Mouse (Mus musculus) cerebral cortex, adult 2 months (tissue): ENCODE data around the gene Rmi2.

Source experiments
- WGBS: fragments of 180-500 bp; shearing (Covaris S2); methylation state at CpG from one replicate; pipeline ENCODE4 v1.1.7; 2018; 5-methylcytosine and 5-hydroxymethylcytosine counted together

The Rmi2 gene

DNA sequence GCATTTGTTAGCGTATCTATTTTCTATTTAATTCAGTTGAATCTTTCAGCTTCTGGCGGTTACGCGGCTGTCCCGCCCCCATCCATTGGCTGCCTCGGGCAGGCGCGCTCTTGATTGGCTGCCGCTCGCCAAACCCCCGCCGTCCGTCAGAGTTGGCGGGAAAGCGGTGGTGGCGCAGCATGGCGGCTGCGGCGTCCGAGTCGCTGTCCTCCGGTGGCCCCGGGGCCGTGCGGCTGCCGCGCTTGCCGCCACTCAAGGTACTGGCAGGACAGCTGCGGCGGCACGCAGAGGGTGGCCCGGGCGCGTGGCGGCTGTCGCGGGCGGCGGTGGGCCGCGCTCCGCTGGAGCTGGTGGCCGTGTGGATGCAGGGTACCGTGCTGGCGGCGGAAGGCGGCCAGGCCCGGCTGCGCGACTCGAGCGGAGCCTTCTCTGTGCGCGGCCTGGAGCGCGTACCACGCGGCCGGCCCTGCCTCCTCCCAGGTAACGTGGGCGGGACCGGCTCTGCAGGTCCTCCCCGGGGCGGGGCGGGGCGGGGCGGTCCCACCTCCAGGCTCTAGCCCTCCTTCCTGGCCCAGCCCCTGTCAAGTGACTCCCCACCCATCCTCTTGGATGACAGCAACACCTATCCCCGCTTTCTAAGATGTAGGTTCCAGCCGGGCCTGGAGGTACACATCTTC is at the start of gene Rmi2:
Rmi2 (plus strand) TSS at position 149 of the 677 bp plus-strand sequence.
- under 1% methylated on average over 66 of the region's 69 CpGs for WGBS

DNA sequence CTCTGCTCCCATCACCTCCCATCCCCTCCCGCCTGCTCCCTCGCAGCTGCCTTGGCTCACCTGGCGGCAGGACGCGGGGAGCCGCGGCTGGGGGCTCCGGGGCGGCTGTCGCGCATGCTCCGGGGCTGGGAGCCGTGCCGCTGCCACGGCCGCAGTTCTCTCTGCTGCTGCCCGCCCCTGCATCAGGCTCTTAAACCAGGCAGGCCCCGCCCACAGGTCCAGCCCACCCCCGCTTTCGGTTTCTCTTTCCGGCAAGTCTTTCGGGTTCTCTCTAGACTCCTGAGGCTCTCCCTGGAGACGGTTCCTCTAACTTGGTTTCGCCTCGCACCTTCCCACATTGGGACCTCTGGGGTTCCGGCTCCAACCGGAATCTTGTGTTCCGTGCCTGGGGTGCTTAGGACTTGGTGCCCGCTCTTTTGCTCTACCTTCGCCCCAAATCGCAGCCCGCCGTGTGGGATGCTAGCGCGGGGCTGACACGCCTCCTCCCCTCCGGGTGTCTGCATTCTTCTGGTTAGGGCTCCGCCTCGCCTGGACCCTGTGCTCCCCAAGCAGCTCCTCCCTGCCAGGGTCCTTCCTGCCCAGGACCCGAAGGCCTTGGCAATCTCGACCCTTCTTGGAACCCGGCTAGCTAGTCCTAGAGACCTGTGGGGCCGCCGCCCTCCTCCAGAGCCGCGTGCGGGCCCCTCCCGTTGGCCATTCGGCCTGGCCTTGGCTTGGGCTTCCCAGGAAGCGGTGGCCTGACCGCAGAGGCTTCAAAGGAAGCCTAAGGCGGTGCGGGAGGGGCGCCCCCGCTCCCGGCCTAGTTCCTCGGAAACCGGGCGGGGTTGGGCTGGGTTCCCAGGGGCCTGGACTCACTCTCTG is 49.3 kb upstream of the Rmi2 start, which contains the start of gene Socs1:
Socs1 (minus strand) TSS at position 166 of the 861 bp plus-strand sequence.
- WGBS, result under 1% methylated on average over 58 of the region's 59 CpGs

DNA sequence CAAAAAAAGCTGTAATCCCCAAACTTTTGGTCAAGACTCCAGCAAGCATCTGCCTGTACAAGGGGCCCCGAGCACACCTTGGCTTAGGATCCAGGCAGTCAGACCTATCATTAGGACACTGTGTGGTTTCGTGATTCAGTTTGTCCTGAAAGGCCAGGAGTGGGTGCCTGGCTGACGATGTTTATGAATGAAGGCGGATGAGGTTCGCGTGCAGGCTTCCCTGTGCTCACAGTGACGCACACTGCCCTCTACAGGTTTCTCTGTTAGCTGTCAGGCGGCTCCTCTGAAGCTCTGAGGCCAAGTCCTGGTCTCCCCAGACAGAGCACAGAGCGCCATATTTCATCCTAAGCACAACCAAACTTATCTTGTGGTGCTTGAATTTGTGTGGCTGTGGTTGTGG is 48.6 kb upstream of the Rmi2 start:
- WGBS, result 2% methylated on average over 9 of the region's 9 CpGs

- WGBS, result 71% methylated on average over 4 of the region's 4 CpGs
Observed at GRCm38 (mm10) chr16:10786782-10787547, 47.9 kb upstream of the Rmi2 start.

GRCm38 (mm10) chr16:10787548-10788058 is 47.3 kb upstream of the Rmi2 start:
- WGBS, result 87% methylated on average over 7 of the region's 7 CpGs

GRCm38 (mm10) chr16:10788271-10788670 is 46.6 kb upstream of the Rmi2 start, which contains the start of gene Tnp2:
Tnp2 (minus strand) TSS chr16:10788660.
- WGBS, result 78% methylated on average over 16 of the region's 16 CpGs

DNA sequence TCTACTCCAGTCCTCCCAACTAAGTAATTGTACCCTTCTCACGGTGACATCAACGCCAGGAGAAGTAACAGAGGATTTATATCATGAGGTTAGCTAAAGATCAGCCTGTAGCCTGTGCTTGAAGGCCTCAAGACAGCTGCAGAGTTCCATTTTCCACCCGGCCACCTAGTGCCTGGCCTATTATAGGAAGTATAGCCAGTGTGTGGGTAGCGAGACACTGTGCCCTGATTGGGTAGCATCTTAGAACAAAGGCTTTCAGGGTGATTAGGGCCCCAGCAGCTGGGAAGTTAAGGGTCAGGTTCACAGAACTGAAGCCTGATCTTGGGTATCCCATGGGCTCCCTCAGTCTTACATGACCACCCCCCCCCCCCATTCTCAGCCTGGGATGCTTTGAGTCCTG is 46.0 kb upstream of the Rmi2 start:
- 87% methylated on average over 4 of the region's 4 CpGs for WGBS

DNA sequence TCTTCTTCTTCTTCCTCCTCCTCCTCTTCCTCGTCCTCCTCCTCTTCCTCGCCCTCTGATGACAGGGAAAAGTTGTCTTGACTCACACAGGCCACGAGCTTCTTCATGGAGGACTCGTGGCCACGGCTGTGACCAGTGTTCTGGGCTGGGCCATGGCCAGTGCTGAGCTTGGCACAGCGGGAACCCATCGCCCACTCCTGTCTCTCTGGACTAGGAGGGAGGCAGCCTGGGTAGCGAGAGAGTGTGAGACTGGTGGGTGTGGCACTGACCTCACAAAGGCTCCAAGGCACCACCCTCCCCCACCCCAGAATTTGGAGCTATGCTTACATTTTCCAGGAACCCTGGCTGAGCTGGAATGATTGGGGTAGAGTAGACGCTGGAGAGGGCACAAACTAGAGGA is 44.2 kb upstream of the Rmi2 start, which contains the start of gene Prm3:
Prm3 (minus strand) TSS at position 213 of the 400 bp plus-strand sequence.
- 79% methylated on average over 9 of the region's 9 CpGs for WGBS

GRCm38 (mm10) chr16:10796034-10796433 is 38.8 kb upstream of the Rmi2 start, which contains the start of gene Prm2:
Prm2 (minus strand) TSS chr16:10796134.
- 83% methylated on average over 6 of the region's 6 CpGs for WGBS

DNA sequence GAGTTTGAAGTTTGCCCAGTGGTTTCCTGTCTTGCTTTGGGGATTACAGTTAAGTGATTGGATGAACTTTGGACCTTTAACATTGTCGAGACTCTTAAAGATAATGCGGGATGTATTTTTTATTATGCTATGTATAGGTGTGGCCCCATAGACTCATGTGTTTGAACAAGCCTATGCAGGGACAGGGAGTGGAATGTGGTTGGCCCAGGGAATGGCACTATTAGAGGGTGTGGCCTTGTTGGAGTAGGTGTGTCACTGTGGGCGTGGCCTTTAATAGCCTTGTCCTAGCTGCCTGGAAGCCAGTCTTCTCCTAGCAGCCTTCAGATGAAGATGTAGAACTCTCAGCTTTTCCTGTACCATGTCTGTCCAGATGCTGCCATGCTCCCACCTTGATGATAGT is 32.4 kb upstream of the Rmi2 start:
- WGBS, result 91% methylated on average over 3 of the region's 3 CpGs

DNA sequence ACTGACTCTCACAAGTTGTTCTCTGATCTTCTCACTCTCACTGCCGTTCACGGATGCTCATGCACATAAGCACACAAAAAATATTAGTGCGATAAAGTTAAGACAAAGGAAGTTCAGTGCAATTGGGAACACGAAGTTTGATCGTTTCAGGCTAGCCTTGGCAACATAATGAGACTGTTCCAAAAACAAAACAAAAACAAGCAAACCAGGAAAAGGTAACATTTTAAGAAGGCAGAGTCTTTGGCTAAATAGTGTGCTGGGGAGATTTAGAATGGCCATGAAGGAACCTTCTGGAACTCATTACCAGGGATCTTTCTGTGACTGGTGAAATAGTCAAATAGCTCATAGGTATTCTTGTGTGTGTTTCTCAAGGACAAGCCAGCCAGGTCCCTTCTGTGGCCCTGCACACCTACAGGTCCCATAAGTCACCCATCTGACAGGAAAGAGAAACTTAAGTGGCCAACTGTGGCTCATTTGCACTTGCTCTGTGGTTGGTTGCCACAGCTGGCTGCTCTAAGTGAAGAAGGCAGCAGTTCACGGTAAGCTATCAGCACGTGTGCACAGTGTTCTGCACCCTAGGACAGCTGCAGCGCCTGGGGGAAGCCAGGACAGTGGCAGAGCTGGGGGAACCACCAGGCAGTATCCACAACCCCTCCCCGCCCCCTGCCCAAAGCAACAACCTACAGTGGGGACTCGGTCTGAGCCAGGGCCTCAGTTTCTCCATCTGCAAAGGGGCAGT is 28.9 kb upstream of the Rmi2 start, which contains the start of gene Prm1:
Prm1 (minus strand) TSS at position 51 of the 739 bp plus-strand sequence.
- WGBS, result 84% methylated on average over 10 of the region's 10 CpGs

DNA sequence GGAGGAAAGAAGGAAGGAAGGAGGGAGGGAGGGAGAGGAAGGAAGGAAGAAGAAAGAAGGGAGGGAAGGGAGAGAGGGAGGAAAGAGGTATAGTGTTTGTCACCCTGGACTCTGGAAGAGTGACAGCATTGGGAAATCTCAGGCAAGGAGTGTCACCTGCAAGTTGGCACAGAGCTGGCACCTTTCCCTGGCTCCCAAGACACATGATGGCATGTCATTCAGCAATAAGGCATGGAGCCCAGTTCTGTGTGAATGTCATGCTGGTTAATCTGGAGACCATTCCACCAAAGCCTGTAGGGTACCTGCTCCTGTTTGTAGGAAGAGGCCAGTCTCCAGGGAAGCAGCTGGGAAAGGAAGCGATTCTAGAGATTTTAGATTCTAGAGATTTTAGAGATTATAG is 24.5 kb upstream of the Rmi2 start:
- 92% methylated on average over 1 of the region's 1 CpGs for WGBS

- WGBS, result 88% methylated on average over 2 of the region's 2 CpGs
Observed at GRCm38 (mm10) chr16:10812865-10813371, 21.9 kb upstream of the Rmi2 start, which contains the start of gene Gm11172. Gm11172 (plus strand) TSS chr16:10812915.

- 87% methylated on average over 4 of the region's 4 CpGs for WGBS
Observed at GRCm38 (mm10) chr16:10813726-10814125, 21.1 kb upstream of the Rmi2 start.

DNA sequence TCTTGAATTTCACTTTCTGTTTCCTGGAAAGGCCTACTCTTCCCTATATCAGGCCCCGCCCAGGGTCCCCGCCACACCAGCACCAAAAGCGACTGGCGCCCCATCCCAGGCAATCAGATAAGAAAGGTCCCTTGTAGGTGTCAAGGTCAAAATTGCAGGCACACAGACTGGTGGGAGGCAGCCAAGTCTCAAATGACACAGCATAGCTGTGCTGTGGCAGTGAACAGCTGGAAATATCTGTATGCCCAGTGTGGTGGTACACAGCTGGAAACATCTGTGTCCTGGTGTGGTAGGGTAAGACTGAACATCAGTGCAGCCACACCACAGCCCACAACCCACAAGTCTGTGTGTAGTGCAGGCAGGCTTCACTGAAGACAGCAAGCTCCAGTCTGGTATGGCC is 20.0 kb upstream of the Rmi2 start:
- WGBS, result 98% methylated on average over 4 of the region's 4 CpGs

GRCm38 (mm10) chr16:10818579-10819135 is 16.2 kb upstream of the Rmi2 start:
- WGBS, result 83% methylated on average over 4 of the region's 4 CpGs

DNA sequence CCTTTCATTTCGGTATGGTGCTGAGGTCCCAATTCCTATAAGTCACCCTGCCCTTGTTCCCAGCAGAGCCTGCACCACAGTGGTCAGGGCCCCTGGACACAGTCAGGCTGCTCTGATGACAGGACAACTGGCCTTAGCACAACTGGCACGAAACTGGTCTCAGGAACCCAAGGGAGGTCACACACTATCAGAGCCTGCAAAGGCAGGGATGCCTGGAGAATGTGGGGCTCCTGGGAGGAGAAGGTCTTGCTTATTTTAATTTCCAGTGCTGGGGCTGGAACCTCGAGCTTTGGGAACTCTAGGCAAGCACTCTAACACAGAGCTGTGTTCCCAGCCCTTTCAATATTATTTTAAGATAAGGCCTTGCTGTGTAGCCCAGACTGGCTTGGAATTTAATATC is 14.9 kb upstream of the Rmi2 start:
- WGBS, result 86% methylated on average over 3 of the region's 3 CpGs

GRCm38 (mm10) chr16:10821387-10821786 is 13.5 kb upstream of the Rmi2 start:
- WGBS, result 84% methylated on average over 4 of the region's 4 CpGs

DNA sequence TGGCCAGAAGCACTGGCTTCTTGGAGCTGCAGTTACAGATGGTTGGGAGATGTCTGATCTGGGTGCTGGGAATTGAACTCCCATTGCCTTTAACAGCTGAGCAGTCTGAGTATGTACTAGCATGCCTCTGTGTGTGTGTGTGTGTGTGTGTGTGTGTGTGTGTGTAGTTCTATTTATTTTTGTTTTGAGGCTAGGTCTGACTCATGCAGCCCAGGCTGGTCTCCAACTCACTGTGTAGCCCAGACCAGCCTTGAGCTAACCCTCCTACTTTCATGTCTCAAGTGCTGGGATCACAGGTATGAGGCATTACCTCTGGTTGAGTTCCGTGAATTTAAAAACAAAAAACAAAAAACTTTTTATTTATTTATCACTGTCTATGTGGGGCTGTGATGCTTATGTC is 10.3 kb upstream of the Rmi2 start:
- 81% methylated on average over 1 of the region's 1 CpGs for WGBS

GRCm38 (mm10) chr16:10825840-10826239 is 9.0 kb upstream of the Rmi2 start:
- WGBS, result 89% methylated on average over 4 of the region's 4 CpGs
